Mouse (Mus musculus) lung, postnatal 10 days (tissue): ENCODE results near the gene Gpsm2.
"Not testable (repeated sequence)": the region's sequence is repeated elsewhere in the genome, so short reads cannot be mapped to it uniquely, and the experiment has no call there.

Source experiments
- DNase-seq: peaks from one replicate; pipeline ENCODE4 v3.0.0; 2021

Gpsm2 gene

GRCm38 (mm10) chr3:108721076-108721991 lies 775 bp downstream of the Gpsm2 start:
- DNase-seq = peak; percentile 65

GRCm38 (mm10) chr3:108719761-108720160 lies 2.3 kb downstream of the Gpsm2 start:
- DNase-seq = no peak

- no peak for DNase-seq
Observed at GRCm38 (mm10) chr3:108719357-108719756, 2.8 kb downstream of the Gpsm2 start.

- no peak for DNase-seq
Observed at GRCm38 (mm10) chr3:108717896-108718502, 4.1 kb downstream of the Gpsm2 start.

- no peak for DNase-seq
Observed at GRCm38 (mm10) chr3:108714837-108715236, 7.3 kb downstream of the Gpsm2 start.

GRCm38 (mm10) chr3:108713065-108713675 lies 8.9 kb downstream of the Gpsm2 start:
- DNase-seq = peak; percentile 48

- DNase-seq = no peak
Observed at GRCm38 (mm10) chr3:108711296-108711695, 10.8 kb downstream of the Gpsm2 start.

- DNase-seq = no peak
Observed at GRCm38 (mm10) chr3:108702789-108703188, 19.3 kb downstream of the Gpsm2 start.

- no peak for DNase-seq
Observed at GRCm38 (mm10) chr3:108701256-108701655, 20.9 kb downstream of the Gpsm2 start.

GRCm38 (mm10) chr3:108699786-108700185 lies 22.3 kb downstream of the Gpsm2 start:
- no peak for DNase-seq

- DNase-seq = no peak
Observed at GRCm38 (mm10) chr3:108698662-108699061, 23.4 kb downstream of the Gpsm2 start.

GRCm38 (mm10) chr3:108694321-108694720 lies 27.8 kb downstream of the Gpsm2 start:
- peak; percentile 14 for DNase-seq

GRCm38 (mm10) chr3:108689979-108690378 lies 32.1 kb downstream of the Gpsm2 start:
- DNase-seq = peak; percentile 32

GRCm38 (mm10) chr3:108689446-108689845 lies 32.7 kb downstream of the Gpsm2 start:
- DNase-seq = no peak

GRCm38 (mm10) chr3:108689015-108689441 lies 33.1 kb downstream of the Gpsm2 start:
- DNase-seq = peak; percentile 7

GRCm38 (mm10) chr3:108685701-108686100 lies 36.4 kb downstream of the Gpsm2 start:
- no peak for DNase-seq

GRCm38 (mm10) chr3:108683597-108683996 lies 38.5 kb downstream of the Gpsm2 start:
- DNase-seq = not testable (repeated sequence)

- no peak for DNase-seq
Observed at GRCm38 (mm10) chr3:108681004-108681403, 41.1 kb downstream of the Gpsm2 start.

- no peak for DNase-seq
Observed at GRCm38 (mm10) chr3:108676616-108677015, 45.5 kb downstream of the Gpsm2 start.

- DNase-seq = no peak
Observed at GRCm38 (mm10) chr3:108660941-108661340, 61.2 kb downstream of the Gpsm2 start.

- no peak for DNase-seq
Observed at GRCm38 (mm10) chr3:108658612-108659011, 63.5 kb downstream of the Gpsm2 start.

- DNase-seq = no peak
Observed at GRCm38 (mm10) chr3:108655486-108655885, 66.6 kb downstream of the Gpsm2 start.

GRCm38 (mm10) chr3:108654566-108654965 lies 67.5 kb downstream of the Gpsm2 start:
- no peak for DNase-seq
